Mouse (Mus musculus) CH12.LX (cell line): ENCODE measurements around the gene Slc37a3. TPM values are rescaled to one million over a fixed set of nuclear protein-coding genes. Genes with fewer than 3 reads are reported as not detected.

Experiments used
- DNase-seq: peaks from one replicate; pipeline ENCODE4 v3.0.0-alpha.2; 2013; ENCODE audit errors: extremely low read depth
- H3K27ac ChIP-seq: 2 replicates; pipeline ENCODE4 v1.5.1; 2012; ENCODE audit warnings: low read depth, mild to moderate bottlenecking, control low read depth, moderate library complexity; ENCODE audit not compliant: insufficient read depth
- H3K27me3 ChIP-seq: replicated peaks from 2 replicates; pipeline ENCODE3; 2012; ENCODE audit warnings: inconsistent platforms
- H3K36me3 ChIP-seq, 2 experiments: replicated peaks in 1 of 2; 2 replicates each; pipeline versions ENCODE3 to v1.6.1; 2012; ENCODE audit warnings: inconsistent platforms in 1 of 2, low read length in 1 of 2, mild to moderate bottlenecking in 1 of 2, mixed read lengths in 1 of 2, moderate library complexity in 1 of 2; ENCODE audit not compliant: control insufficient read depth in 1 of 2, insufficient read depth in 1 of 2
- H3K4me1 ChIP-seq, 2 experiments: 2 replicates each; pipeline ENCODE4 v1.6.1; 2012; ENCODE audit warnings: inconsistent platforms in 1 of 2, moderate library complexity in 1 of 2; ENCODE audit not compliant: insufficient read depth in 2 of 2, control insufficient read depth in 1 of 2
- H3K4me2 ChIP-seq: 2 replicates; pipeline ENCODE4 v1.6.1; 2012; ENCODE audit warnings: low read depth, mild to moderate bottlenecking, control low read depth; ENCODE audit not compliant: poor library complexity, insufficient read depth, severe bottlenecking
- H3K4me3 ChIP-seq, 3 experiments: fragments of 150-350 bp in 1 of 3; sonication (generic) in 1 of 3; replicated peaks in 1 of 3; 2 replicates each; pipeline versions ENCODE3 to v1.5.1; 2011 to 2012; ENCODE audit warnings: low read depth in 2 of 3, low read length in 2 of 3, mild to moderate bottlenecking in 2 of 3, moderate library complexity in 2 of 3, control low read depth in 1 of 3, improper control_type of control experiment in 1 of 3, inconsistent platforms in 1 of 3, mixed read lengths in 1 of 3; ENCODE audit not compliant: poor library complexity in 1 of 3
- H3K79me2 ChIP-seq: replicated peaks from 2 replicates; pipeline ENCODE4 v1.6.1; 2012; ENCODE audit warnings: mild to moderate bottlenecking, moderate library complexity; ENCODE audit not compliant: control insufficient read depth, poor library complexity, insufficient read depth, severe bottlenecking; ENCODE audit errors: extremely low read depth
- H3K9ac ChIP-seq: 2 replicates; pipeline ENCODE4 v1.6.1; 2012; ENCODE audit warnings: low read depth, mild to moderate bottlenecking, control low read depth, moderate library complexity; ENCODE audit not compliant: insufficient read depth
- H3K9me3 ChIP-seq: replicated peaks from 2 replicates; pipeline ENCODE3; 2012; ENCODE audit warnings: low read length, inconsistent platforms, mixed read lengths
- CHD2 ChIP-seq: IDR thresholded peaks from 2 replicates; pipeline ENCODE4 v1.6.1; 2011; ENCODE audit warnings: low read length, improper control_type of control experiment
- E2F4 ChIP-seq: IDR thresholded peaks from 2 replicates; pipeline ENCODE4 v1.6.1; 2011; ENCODE audit warnings: low read depth, low read length, improper control_type of control experiment; ENCODE audit not compliant: insufficient replicate concordance
- ELF1 ChIP-seq: IDR thresholded peaks from 2 replicates; pipeline ENCODE4 v1.6.1; 2014; ENCODE audit warnings: low read depth, mild to moderate bottlenecking, inconsistent platforms, low read length, improper control_type of control experiment
- EP300 ChIP-seq: IDR thresholded peaks from 2 replicates; pipeline ENCODE4 v1.6.1; 2011; ENCODE audit warnings: low read length, improper control_type of control experiment
- GABPA ChIP-seq: IDR thresholded peaks from 2 replicates; pipeline ENCODE4 v1.6.1; 2012; ENCODE audit warnings: low read depth, low read length, improper control_type of control experiment, inconsistent platforms; ENCODE audit not compliant: insufficient replicate concordance
- MAFK ChIP-seq: IDR thresholded peaks from 2 replicates; pipeline ENCODE4 v1.6.1; 2011; ENCODE audit warnings: low read length, improper control_type of control experiment; ENCODE audit not compliant: insufficient replicate concordance
- MAX ChIP-seq: IDR thresholded peaks from 2 replicates; pipeline ENCODE4 v1.6.1; 2011; ENCODE audit warnings: low read length, improper control_type of control experiment
- MEF2A ChIP-seq: IDR thresholded peaks from 2 replicates; pipeline ENCODE4 v1.6.1; 2014; ENCODE audit warnings: low read depth, mild to moderate bottlenecking, inconsistent platforms, low read length, improper control_type of control experiment, borderline replicate concordance
- MYC ChIP-seq: IDR thresholded peaks from 2 replicates; pipeline ENCODE4 v1.6.1; 2011; ENCODE audit warnings: low read depth, mild to moderate bottlenecking, improper control_type of control experiment, low read length
- NRF1 ChIP-seq: IDR thresholded peaks from 2 replicates; pipeline ENCODE4 v1.6.1; 2014; ENCODE audit warnings: low read depth, mild to moderate bottlenecking, inconsistent platforms, low read length, improper control_type of control experiment, moderate library complexity
- POLR2A ChIP-seq: IDR thresholded peaks from 2 replicates; pipeline ENCODE4 v1.6.1; 2011; ENCODE audit warnings: low read depth, mild to moderate bottlenecking, improper control_type of control experiment, low read length
- POLR2AphosphoS2 ChIP-seq: IDR thresholded peaks from 2 replicates; pipeline ENCODE4 v1.6.1; 2011; ENCODE audit warnings: low read depth, low read length, improper control_type of control experiment
- SMC3 ChIP-seq: IDR thresholded peaks from 2 replicates; pipeline ENCODE4 v1.6.1; 2011; ENCODE audit warnings: low read depth, low read length, improper control_type of control experiment
- TBP ChIP-seq: conservative IDR thresholded peaks from 2 replicates; pipeline ENCODE4 v1.6.1; 2011; ENCODE audit warnings: low read depth, low read length, improper control_type of control experiment
- TCF12 ChIP-seq: IDR thresholded peaks from 2 replicates; pipeline ENCODE4 v1.6.1; 2014; ENCODE audit warnings: low read depth, mild to moderate bottlenecking, inconsistent platforms, low read length, improper control_type of control experiment
- ZKSCAN1 ChIP-seq: IDR thresholded peaks from 2 replicates; pipeline ENCODE4 v1.6.1; 2012; ENCODE audit warnings: low read depth, inconsistent platforms, low read length, improper control_type of control experiment, borderline replicate concordance
- dilution Hi-C: fragments of 300-500 bp; cut with MboI; formaldehyde crosslinking; loops from 2 replicates; pipeline ENCODE4 v1.14.3; 2020; ENCODE audit warnings: low sequenced_read_pairs; ENCODE audit not compliant: extremely low pct_unique_long_range_greater_than_20kb, extremely low pct_ligation_motif_present
- in situ Hi-C: fragments of 300-500 bp; cut with MboI; formaldehyde crosslinking; loops from 3 replicates; pipeline ENCODE4 v1.14.3; 2019; ENCODE audit warnings: low sequenced_read_pairs, low pct_ligation_motif_present, low pct_unique_long_range_greater_than_20kb, mixed read lengths
- polyA plus RNA-seq: library from polyadenylated mRNA; unstranded; fragments of >175 nt; gene quantifications from 2 replicates; pipeline ENCODE4 v1.2.1, GENCODE M21; 2012; ENCODE audit warnings: low read depth; ENCODE audit not compliant: insufficient read length
- total RNA-seq, 2 experiments: library from RNA; depleted of rRNA; stranded (reverse); fragments of 300-350 nt in 1 of 2; fragments of >200 nt in 1 of 2; gene quantifications; 2 replicates each; pipeline ENCODE4 v1.2.3; 2012 to 2014

Slc37a3 gene
- total and polyA plus RNA-seq, 3 experiments = 2.6 to 8.7 (median 8.0) TPM

GRCm38 (mm10) chr6:39318631-39319010 is 58.9 kb downstream of the Slc37a3 start:
- no peak overlapping the region for H3K9ac ChIP-seq
- dilution Hi-C loops = no loop called here
- H3K79me2 ChIP-seq = no peaks in the 10 kb centered on the region
- no peaks in the 10 kb centered on the region for H3K27me3 ChIP-seq
- H3K4me1 ChIP-seq = peaks cover 0 to 18% of the 10 kb centered on the region in 2 experiments; a peak in 2 of 4 replicates
- H3K27ac ChIP-seq = no peak overlapping the region
- no peaks in the 10 kb centered on the region for H3K9me3 ChIP-seq
- TF ChIP-seq MAX (no peak), E2F4 (no peak), EP300 (no peak), MAFK (no peak), MYC (no peak), ZKSCAN1 (no peak)
- TF ChIP-seq, all 38 proteins: peak for 0
- in situ Hi-C loops = no loop called here
- no peak overlapping the region for H3K4me3 ChIP-seq
- H3K4me2 ChIP-seq = no peak overlapping the region
- DNase-seq = no peak
- no peaks in the 10 kb centered on the region for H3K36me3 ChIP-seq

- H3K4me3 ChIP-seq = no peak overlapping the region
- in situ Hi-C loops = no loop called here
- no peak overlapping the region for H3K9ac ChIP-seq
- peaks cover 0 to 18% of the 10 kb centered on the region in 2 experiments; a peak in 2 of 4 replicates for H3K4me1 ChIP-seq
- no peak overlapping the region for H3K4me2 ChIP-seq
- DNase-seq = no peak
- H3K79me2 ChIP-seq = no peaks in the 10 kb centered on the region
- dilution Hi-C loops = no loop called here
- H3K9me3 ChIP-seq = no peaks in the 10 kb centered on the region
- no peaks in the 10 kb centered on the region for H3K36me3 ChIP-seq
- no peaks in the 10 kb centered on the region for H3K27me3 ChIP-seq
- no peak overlapping the region for H3K27ac ChIP-seq
- TF ChIP-seq SMC3 (no peak), TCF12 (no peak), POLR2A (no peak), ELF1 (no peak), TBP (no peak), MEF2A (no peak), NRF1 (no peak), MYC (no peak), GABPA (no peak), EP300 (no peak), POLR2AphosphoS2 (no peak), CHD2 (no peak)
- TF ChIP-seq, all 38 proteins: peak for 0
Measured at GRCm38 (mm10) chr6:39317854-39318630, 59.4 kb downstream of the Slc37a3 start.
